Mouse (Mus musculus): ENCODE measurements around the gene Fstl4.

GRCm38 (mm10) chr11:53009597-53009996, 245.2 kb downstream of the Fstl4 start:
- TF ChIP-seq CTCF (IDR thresholded peaks at IDR 0.05 in 2 of 3, conservative IDR thresholded peaks at IDR 0.05 in 1 of 3; ENCODE audit: control insufficient read depth in 1 of 3, insufficient read depth in 1 of 3, low read depth in 2 of 3, low read length in 3 of 3, poor library complexity in 1 of 3, severe bottlenecking in 1 of 3) (no peak), E2F4 (IDR thresholded peaks at IDR 0.05; ENCODE audit: borderline replicate concordance, low read depth, low read length) (no peak), POLR2A (IDR thresholded peaks at IDR 0.05; ENCODE audit: control insufficient read depth in 1 of 2, insufficient read depth in 1 of 2, low read depth in 1 of 2, low read length in 2 of 2, poor library complexity in 1 of 2) (no peak), USF2 (IDR thresholded peaks at IDR 0.05; ENCODE audit: borderline replicate concordance in 1 of 2, insufficient read depth in 1 of 2, low read depth in 1 of 2, low read length in 2 of 2) (no peak), JUND (IDR thresholded peaks at IDR 0.05; ENCODE audit: low read depth, low read length) (no peak), BHLHE40 (IDR thresholded peaks at IDR 0.05; ENCODE audit: borderline replicate concordance, low read depth, low read length) (no peak), EP300 (IDR thresholded peaks at IDR 0.05; ENCODE audit: low read depth in 1 of 2, low read length in 2 of 2) (no peak), POLR2AphosphoS2 (IDR thresholded peaks at IDR 0.05; ENCODE audit: low read length) (no peak), ZC3H11A (IDR thresholded peaks at IDR 0.05; ENCODE audit: low read depth, low read length) (no peak), HCFC1 (IDR thresholded peaks at IDR 0.05; ENCODE audit: low read depth, low read length) (no peak), CHD2 (IDR thresholded peaks at IDR 0.05; ENCODE audit: low read length) (no peak), ELF1 (IDR thresholded peaks at IDR 0.05; ENCODE audit: low read depth, low read length) (no peak)

All from MEL (cell line).